Comparison of ENCODE assay signal across 8 mouse cellular contexts in genomic region chr17:50469543-50470431, GRCm38 (mm10). TPM values are rescaled to one million over a fixed set of nuclear protein-coding genes. Genes with fewer than 3 reads are reported as not detected.
DNase-seq lines count a peak whose midpoint lies in the region; ATAC-seq and TF ChIP-seq lines count a peak whose summit lies in the region.

No protein-coding gene starts in this region.

- TF ChIP-seq EP300 in CH12.LX (IDR thresholded peaks at IDR 0.05; ENCODE audit: low read length), result 0 out of 2 replicates have a peak, but pooled peaks have one; percentile 6

- peak overlapping the region; percentile 97 for H3K27ac ChIP-seq in CH12.LX (ENCODE audit: insufficient read depth, low read depth)
- H3K27ac ChIP-seq in intestine, embryonic 14.5 days (ENCODE audit: low read depth), result peak overlapping the region; percentile 89
- H3K27ac ChIP-seq in midbrain, embryonic 10.5 days (replicated peaks), result peak overlapping the region; percentile 72

- 29% methylated on average over 13 of the region's 13 CpGs for WGBS in intestine, embryonic 14.5 days
- WGBS in midbrain, embryonic 10.5 days, result 32% methylated on average over 13 of the region's 13 CpGs

- no peaks in the 10 kb centered on the region for H3K27me3 ChIP-seq in CH12.LX (replicated peaks)
- H3K27me3 ChIP-seq in intestine, embryonic 14.5 days (replicated peaks; ENCODE audit: control insufficient read depth, insufficient read depth, low read length), result no peaks in the 10 kb centered on the region
- H3K27me3 ChIP-seq in midbrain, embryonic 10.5 days (ENCODE audit: low read depth, poor library complexity, severe bottlenecking), result no peaks in the 10 kb centered on the region

- H3K36me3 ChIP-seq in CH12.LX (replicated peaks in 1 of 2; ENCODE audit: control insufficient read depth in 1 of 2, insufficient read depth in 1 of 2, low read length in 1 of 2), result no peaks in the 10 kb centered on the region
- no peaks in the 10 kb centered on the region for H3K36me3 ChIP-seq in intestine, embryonic 14.5 days (ENCODE audit: control insufficient read depth, insufficient read depth, low read length)
- H3K36me3 ChIP-seq in midbrain, embryonic 10.5 days, result no peaks in the 10 kb centered on the region

- dilution Hi-C loops in CH12.LX (cut with MboI; ENCODE audit: extremely low pct_ligation_motif_present, extremely low pct_unique_long_range_greater_than_20kb, low sequenced_read_pairs), result no loop called here

- no peaks in the 10 kb centered on the region for H3K9me3 ChIP-seq in CH12.LX (replicated peaks; ENCODE audit: low read length)
- H3K9me3 ChIP-seq in intestine, embryonic 14.5 days (ENCODE audit: control insufficient read depth, low read length), result no peaks in the 10 kb centered on the region
- no peaks in the 10 kb centered on the region for H3K9me3 ChIP-seq in midbrain, embryonic 10.5 days (replicated peaks)

- no peaks in the 10 kb centered on the region for H3K79me2 ChIP-seq in CH12.LX (replicated peaks; ENCODE audit: control insufficient read depth, extremely low read depth, insufficient read depth, poor library complexity, severe bottlenecking)

- TF ChIP-seq POLR2A in CH12.LX (IDR thresholded peaks at IDR 0.05; ENCODE audit: low read depth, low read length), result no peak

- H3K4me2 ChIP-seq in CH12.LX (ENCODE audit: insufficient read depth, low read depth, poor library complexity, severe bottlenecking), result peak overlapping the region; percentile 88; the same call in 1 of the 2 replicates
- H3K4me2 ChIP-seq in intestine, embryonic 14.5 days (ENCODE audit: low read length), result peak overlapping the region; percentile 43

- peaks cover 8 to 13% of the 10 kb centered on the region in 2 experiments; a peak in 3 of 4 replicates for H3K4me1 ChIP-seq in CH12.LX (ENCODE audit: control insufficient read depth in 1 of 2, insufficient read depth in 2 of 2)
- H3K4me1 ChIP-seq in intestine, embryonic 14.5 days (replicated peaks; ENCODE audit: control insufficient read depth, insufficient read depth, low read length), result peaks cover 7% of the 10 kb centered on the region
- peaks cover 26% of the 10 kb centered on the region for H3K4me1 ChIP-seq in midbrain, embryonic 10.5 days

- in situ Hi-C loops in CH12.LX (cut with MboI; ENCODE audit: low pct_ligation_motif_present, low pct_unique_long_range_greater_than_20kb, low sequenced_read_pairs), result no loop called here

- no peak for TF ChIP-seq RAD21 in CH12.LX (IDR thresholded peaks at IDR 0.05; ENCODE audit: low read depth, low read length)

- H3K9ac ChIP-seq in CH12.LX (ENCODE audit: insufficient read depth, low read depth), result peak overlapping the region; percentile 71
- H3K9ac ChIP-seq in intestine, embryonic 14.5 days (ENCODE audit: low read length), result no peak overlapping the region

- no peak for TF ChIP-seq CTCF in CH12.LX (conservative IDR thresholded peaks at IDR 0.05 in 1 of 2, IDR thresholded peaks at IDR 0.05 in 1 of 2; ENCODE audit: low read depth in 2 of 2, low read length in 2 of 2)

- intact Hi-C loops in left cerebral cortex, postnatal 4 days (cut with DNase I), result no loop called here

- peak overlapping the region; percentile 49 to 69 (median 57) for H3K4me3 ChIP-seq in CH12.LX (replicated peaks in 1 of 3; ENCODE audit: low read depth in 2 of 3, low read length in 2 of 3, poor library complexity in 1 of 3)
- H3K4me3 ChIP-seq in intestine, embryonic 14.5 days (ENCODE audit: low read depth, low read length), result 0 out of 2 replicates have a peak overlapping the region, but pooled peaks have one; percentile 6
- H3K4me3 ChIP-seq in midbrain, embryonic 10.5 days, result peak overlapping the region; percentile 32

- 0 out of 2 replicates have a peak, but pooled peaks have one; percentile 58 for ATAC-seq in intestine, embryonic 14.5 days (replicated peaks; ENCODE audit: low FRiP score, low TSS enrichment, low read depth)

- peak; percentile 89 for DNase-seq in CH12.LX (ENCODE audit: extremely low read depth)
- peak; percentile 65 for DNase-seq in brain, embryonic 18.5 days (ENCODE audit: low read depth, low spot score)
- DNase-seq in forelimb bud, embryonic 11.5 days (ENCODE audit: low read depth, low spot score), result peak; percentile 65
- no peak for DNase-seq in intestine, embryonic 14.5 days (ENCODE audit: low spot score)
- peak; percentile 41 for DNase-seq in left cerebral cortex, postnatal 4 days
- DNase-seq in midbrain, embryonic 10.5 days (ENCODE audit: low spot score), result peak; percentile 40
- peak; percentile 71 to 83 for DNase-seq in spleen, postnatal 36 days (ENCODE audit: low spot score in 2 of 2)
- no peak for DNase-seq in urinary bladder, postnatal 25 days (ENCODE audit: low spot score)

TF ChIP-seq in CH12.LX, 34 proteins besides CTCF, POLR2A, EP300 and RAD21:
- TF ChIP-seq ZMIZ1 (IDR thresholded peaks at IDR 0.05; ENCODE audit: low read depth, low read length) (no peak), PAX5 (IDR thresholded peaks at IDR 0.05; ENCODE audit: low read length) (no peak), HCFC1 (IDR thresholded peaks at IDR 0.05; ENCODE audit: low read depth, low read length) (no peak), ZNF384 (IDR thresholded peaks at IDR 0.05; ENCODE audit: low read depth, low read length) (peak; percentile 63)
TF ChIP-seq in CH12.LX: peak in this region for 1.

RNA-seq across cellular contexts. Expression of gene Plcl2, which starts 39.4 kb away (rescaled TPM):
- total RNA-seq in CH12.LX (2012; rRNA removed) (11.7 and 16.6 TPM in 2 replicates), CH12.LX (2014; rRNA removed) (12.7 and 12.9 TPM in 2 replicates)
- polyA plus RNA-seq in CH12.LX (2012; ENCODE audit: insufficient read length, low read depth), result 9.0 and 9.3 TPM in 2 replicates
- polyA plus RNA-seq in intestine, embryonic 14.5 days (2014; fragmentation: Nextera tagmentation; extraction: Ambion mirVana), result 6.7 and 7.6 TPM in 2 replicates
- total RNA-seq in left cerebral cortex, postnatal 4 days (2021), result 10 to 100 TPM; 51.2 to 52.0 TPM
- polyA plus RNA-seq in midbrain, embryonic 10.5 days (2016; fragmentation: Nextera tagmentation; extraction: Ambion mirVana), result 3.8 and 4.1 TPM in 2 replicates

Comparison
In these comparisons a context has a peak if more than half of its experiments do, and no peak if none do; other contexts are left out.
1. DNase-seq: peak in CH12.LX (single experiment), brain, embryonic 18.5 days (single experiment), forelimb bud, embryonic 11.5 days (single experiment), left cerebral cortex, postnatal 4 days (single experiment), midbrain, embryonic 10.5 days (single experiment) and spleen, postnatal 36 days (2 of 2); none in intestine, embryonic 14.5 days (single experiment) and urinary bladder, postnatal 25 days (single experiment).
2. H3K4me3 ChIP-seq: peak in every context shown above with its lines; median percentile 57 in CH12.LX; 32 in midbrain, embryonic 10.5 days; 6 in intestine, embryonic 14.5 days.
3. Peak in every context shown above with its lines, with median percentiles within 50 percentile points of each other: H3K27ac ChIP-seq.